Mouse (Mus musculus) ovary, postnatal 14 days (tissue): ENCODE data around the gene Auts2.

Experiments
- DNase-seq: peaks from one replicate; pipeline ENCODE4 v3.0.0; 2022; ENCODE audit warnings: low spot score

Gene Auts2

DNA sequence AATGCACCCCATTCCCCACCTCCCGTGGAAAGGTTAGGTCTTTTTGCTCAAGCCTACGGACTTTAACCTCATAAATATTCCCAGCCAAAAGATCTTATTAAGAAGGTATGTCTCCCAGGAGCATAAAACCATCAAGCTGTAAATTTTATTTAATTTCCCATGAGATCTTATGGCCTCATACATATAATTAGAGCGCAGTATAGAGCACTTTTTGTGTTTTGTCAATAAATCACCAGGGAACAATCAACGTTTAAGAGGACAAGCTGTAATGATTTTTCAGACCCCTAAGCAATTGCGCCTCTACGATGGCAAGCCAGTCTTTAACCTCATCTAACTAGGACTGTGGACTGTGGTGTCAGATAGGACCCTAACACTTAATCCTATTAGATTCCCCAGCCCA is 820.4 kb downstream of the Auts2 start:
- DNase-seq, result no peak

DNA sequence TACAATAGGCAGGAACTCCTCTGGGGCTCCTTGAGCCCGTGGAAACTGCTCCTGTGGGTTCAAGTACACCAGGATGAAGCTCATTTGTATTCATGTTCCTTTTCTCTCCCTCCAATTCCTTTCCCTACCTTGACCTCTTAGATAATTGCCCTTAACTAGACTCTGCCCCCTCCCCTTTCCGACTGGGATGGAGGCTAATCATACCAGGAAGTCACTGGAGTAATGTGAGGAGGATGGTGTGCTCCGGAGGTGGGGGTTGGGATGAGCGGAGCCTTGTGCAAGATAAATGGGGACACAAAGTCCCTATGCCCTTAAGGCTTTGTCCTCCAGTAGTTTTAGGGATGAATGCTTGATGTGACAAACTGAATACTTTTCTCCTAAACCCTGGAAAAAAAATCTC is 820.8 kb downstream of the Auts2 start:
- no peak for DNase-seq

DNA sequence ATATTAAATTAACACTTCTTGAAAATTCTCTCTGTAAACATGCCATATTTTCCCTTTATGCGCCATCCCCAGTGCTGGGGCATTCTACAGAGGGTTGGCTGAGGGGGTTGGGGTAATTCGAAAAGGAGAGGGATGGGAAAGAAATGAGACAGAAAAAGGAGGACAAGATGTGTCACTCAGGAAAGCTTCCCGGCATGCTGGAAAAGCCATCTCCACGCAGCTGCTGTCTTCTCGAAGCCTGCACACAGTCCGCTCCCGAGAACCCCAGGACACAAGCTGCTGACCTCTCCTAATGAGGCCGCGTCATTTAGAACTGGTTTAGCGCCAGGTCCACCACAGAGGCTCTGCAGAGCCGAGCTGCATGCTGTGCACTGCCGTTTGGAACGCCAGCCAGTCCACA is 825.1 kb downstream of the Auts2 start:
- DNase-seq, result no peak

DNA sequence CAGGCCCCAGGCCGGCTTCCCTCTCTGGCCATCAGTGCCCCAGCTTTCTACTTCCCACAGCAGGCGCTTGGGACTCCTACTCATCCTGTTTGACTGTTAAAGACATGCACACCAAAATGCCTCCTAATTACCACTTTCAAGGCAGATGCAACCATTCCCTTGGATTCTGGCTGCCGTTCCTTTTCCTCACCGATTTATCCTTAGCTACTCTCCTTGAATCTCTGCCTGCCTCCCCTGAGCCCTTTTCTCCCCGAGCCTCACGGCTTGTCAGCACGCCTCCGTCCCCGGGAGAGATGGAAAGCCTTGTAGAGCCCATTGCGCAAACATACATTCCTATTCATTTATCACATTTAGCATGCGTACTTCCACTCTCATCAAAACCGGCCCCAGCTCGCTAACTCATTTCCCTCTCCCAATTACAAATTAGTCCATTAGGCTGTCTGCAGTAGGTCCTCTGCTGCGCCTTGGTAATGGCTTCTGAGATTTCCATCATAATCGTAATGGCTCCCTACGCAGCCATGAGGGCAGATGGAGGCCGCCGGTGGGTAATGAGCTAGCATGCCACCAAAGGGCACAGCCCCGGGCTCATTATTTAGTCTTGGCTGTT is 825.7 kb downstream of the Auts2 start:
- no peak for DNase-seq

DNA sequence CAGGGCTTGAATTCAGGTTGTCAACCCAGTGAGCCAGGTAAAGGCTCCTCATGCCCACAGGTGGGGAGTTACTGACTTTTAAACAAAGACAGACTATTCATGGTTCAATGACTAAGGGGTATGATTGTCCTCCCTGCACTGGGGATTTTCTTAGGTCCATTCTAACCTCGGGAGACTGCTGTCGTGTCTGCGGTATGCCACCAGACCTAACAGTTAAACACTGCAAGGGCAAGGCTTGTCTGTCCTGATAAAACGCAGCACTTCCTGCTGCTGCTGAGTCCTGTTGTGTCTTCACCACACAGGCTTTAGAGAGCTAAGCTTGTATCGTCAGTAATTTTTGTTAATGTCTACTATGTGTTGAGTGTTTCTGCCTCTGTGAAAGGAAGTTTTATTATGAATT is 828.2 kb downstream of the Auts2 start:
- no peak for DNase-seq

DNA sequence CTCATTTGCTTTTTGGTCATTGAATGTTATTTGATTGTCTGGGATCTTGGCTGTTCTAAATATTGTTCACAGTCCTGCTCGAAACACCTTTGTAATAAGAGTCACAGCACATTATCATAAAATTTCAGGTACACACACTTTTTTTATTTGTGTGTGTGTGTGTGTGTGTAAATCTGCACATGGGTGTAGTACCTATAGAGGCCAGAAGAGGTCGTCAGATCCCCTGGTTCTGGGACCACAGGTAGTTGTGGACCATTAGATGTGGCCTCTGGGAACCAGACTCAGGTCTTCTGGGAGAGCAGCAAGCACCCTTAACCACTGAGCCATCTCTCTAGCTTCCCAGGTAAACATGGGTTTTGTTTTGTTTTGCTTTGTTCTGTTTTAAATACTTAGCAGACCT is 830.7 kb downstream of the Auts2 start:
- DNase-seq, result no peak

DNA sequence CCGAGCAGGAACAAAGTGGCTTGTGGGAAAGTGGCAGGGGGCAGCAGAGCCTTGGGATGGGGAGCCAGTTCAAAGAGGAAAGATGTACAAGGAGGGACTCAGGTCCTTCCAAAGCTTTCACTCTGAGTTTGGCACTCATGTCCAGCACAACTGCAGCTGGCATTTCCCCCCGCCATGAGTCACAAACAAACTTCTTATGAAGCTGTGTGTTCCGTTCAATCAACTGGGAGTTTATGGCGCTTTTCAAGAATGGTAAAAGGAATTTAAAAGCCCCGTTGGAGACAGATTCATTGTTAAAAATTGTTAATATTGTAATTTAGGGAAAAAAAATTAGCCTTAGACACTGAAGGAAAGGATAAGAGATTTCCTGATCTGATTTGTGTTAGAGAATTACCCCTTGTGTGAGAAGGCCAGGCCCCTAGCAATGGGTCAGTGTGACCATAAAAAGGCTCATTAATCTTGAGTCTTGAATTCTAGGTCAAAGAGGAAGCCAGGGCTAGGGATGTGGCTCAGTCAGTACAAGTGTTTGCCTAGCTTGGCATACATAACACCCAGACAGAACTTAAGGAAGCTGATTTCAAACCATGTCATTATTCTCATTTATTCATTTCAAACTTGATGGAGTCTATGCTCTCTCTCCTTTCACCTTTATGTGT is 831.5 kb downstream of the Auts2 start:
- no peak for DNase-seq

DNA sequence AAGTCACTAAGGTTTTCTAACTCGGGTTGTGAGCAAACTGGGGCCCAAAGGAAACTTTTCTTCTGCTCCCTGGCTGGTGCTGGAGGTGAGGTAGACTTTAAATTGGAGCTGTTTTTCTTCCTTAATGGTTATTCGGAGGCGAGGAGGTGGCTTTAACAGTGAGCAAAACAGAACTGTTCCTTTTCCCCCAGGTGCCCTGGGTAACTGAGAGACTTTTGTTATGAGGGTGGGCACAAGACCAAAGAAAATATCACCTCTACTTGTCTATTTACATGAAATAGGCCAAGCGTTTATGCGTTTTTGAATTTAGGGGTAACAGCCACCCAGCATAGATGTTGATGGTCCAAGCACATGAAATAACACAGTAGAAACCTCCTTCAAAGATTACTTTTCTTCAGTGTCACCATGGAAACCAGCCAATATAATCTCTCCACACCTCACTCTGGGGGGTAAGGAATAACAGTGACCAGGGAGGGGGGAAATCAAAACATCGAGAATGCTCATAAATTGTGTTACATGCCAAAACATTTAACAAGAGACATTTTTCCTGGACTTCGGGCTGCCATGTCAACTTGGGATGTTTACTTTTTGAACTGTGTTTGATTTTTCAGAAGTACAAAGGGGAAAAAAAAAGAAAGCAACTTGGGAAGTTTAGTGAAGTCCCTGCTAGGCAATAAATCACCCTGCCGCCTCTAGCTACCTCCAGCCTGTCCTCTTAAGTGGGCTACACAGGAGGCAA is 832.2 kb downstream of the Auts2 start:
- no peak for DNase-seq

DNA sequence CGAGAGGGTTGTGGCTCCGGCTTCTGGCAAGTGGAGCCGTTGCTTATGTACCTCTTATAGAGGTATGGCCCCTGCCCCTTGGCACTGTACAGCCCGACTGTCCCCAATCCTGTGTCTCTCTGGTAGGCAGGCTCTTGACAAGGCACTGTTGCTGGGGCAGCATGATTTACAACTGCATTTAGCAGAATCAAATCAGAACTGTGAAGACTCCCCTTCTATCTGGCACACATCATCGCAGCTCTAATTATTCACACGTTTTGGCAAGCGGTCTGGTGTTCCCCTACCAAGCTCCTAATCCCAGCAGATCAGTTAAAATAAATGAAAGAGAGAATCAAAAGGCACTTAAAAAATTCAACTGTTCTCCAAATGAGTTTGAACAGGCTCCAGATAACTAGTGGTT is 835.7 kb downstream of the Auts2 start:
- DNase-seq, result no peak

DNA sequence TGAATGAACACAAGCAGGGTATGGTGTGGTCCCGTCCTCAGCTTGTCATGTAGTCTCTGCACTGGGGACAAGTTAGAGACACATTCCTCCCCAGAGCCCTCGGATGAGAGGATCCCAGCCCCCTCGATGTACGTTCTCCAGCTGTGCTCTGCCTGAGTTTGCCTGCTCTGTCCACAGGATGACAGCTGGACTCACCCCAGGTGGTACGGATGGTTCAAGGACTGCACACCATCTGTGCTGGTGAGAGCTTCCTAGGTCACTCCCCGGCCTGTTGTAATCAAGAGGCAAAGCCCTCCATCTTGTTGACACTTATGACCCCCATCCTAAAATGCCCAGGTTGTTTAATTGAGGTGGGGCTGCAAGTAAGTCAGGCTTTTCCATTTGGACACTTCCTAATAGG is 839.4 kb downstream of the Auts2 start:
- no peak for DNase-seq

DNA sequence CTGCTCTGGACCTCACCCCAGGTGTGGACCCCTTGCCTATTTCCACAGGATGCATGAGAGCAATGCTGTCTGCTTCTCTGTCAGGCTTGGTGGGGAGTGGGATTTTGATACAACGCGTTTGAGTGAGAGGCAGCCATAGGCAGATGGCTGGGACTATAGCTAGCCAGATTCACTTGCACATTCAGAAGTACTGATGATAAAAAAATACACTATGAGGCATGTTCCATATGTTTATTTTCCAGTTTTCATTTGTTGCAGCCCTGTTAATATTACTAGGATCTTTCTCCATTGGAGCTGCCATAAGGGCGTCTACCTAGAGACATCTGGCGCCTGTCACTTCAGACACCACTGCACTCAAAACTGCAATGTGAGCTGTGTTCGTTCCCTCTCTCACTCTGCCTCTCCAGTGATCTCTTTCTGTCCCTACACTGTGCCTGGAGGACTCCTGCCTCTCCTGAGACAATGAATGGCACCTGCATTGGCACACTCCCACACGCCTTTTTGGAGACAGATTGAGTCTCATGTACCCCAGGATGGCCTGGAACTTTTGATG is 840.2 kb downstream of the Auts2 start:
- DNase-seq, result no peak

DNA sequence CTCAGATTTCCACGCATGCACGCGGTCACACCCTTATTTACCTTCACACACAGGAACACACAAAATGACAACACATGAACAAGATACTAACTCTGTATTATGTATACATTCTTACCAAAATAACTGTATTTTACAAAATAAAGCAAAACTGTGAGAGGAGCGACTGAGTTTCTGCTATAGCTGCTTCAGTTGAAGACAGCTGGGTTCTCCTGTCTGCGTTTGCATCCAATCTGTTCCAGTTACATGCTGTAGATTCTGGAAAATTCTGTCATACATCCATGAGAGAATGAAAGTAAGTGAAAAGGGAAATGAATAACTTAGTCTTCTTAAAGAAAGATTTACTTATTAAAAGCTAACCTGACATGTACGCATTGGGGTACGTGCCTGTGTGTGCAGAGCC is 844.2 kb downstream of the Auts2 start:
- no peak for DNase-seq

DNA sequence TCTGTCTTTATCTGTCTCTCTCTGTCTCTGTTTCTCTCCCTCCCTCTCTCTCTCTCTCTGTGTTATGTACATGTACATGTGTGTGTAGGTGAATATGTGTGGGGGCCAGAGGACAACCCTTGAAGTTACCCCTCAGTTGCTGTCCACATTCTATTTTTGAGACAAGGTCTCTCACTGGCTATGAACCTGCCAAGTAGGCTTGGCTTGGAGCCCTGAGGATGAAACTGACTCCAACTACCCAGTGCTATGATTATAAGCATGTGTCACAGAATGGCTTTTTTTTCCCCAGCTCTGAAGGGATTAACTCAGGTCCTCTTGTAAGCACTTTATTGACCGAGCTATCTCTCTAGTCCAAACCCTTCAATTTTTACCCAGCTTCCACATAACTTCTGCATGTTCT is 852.4 kb downstream of the Auts2 start:
- no peak for DNase-seq

DNA sequence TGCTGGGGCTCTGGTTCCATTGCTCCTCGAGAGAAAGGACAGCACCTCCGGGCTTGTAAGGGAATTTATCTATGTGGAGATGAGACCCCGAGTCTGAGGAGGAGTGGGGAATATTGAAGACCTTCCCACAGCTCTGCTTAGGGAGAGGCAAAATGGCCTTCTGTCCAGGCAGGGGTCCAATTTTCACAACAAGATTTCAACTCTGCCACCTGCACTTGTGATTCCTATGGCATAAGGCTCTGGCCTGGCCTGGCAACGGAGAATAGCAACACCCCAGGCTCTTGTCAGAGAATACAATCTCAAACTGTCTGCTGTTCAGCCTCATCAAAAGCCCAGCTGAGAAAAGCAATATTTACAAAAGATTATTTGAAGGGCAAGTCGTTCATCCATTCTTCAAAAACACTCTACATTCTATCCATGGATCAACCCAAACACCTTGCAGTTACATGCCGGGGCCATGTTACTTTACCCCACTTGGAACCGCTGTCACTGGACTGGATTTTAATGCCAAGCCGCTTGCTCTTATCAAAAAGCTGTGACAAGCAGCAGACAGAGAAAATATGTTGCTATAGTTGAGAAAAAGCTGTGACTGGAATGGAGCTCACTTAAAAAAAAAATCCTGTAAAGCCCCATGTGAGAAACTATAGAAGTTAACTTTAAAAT is 856.1 kb downstream of the Auts2 start:
- DNase-seq, result no peak

DNA sequence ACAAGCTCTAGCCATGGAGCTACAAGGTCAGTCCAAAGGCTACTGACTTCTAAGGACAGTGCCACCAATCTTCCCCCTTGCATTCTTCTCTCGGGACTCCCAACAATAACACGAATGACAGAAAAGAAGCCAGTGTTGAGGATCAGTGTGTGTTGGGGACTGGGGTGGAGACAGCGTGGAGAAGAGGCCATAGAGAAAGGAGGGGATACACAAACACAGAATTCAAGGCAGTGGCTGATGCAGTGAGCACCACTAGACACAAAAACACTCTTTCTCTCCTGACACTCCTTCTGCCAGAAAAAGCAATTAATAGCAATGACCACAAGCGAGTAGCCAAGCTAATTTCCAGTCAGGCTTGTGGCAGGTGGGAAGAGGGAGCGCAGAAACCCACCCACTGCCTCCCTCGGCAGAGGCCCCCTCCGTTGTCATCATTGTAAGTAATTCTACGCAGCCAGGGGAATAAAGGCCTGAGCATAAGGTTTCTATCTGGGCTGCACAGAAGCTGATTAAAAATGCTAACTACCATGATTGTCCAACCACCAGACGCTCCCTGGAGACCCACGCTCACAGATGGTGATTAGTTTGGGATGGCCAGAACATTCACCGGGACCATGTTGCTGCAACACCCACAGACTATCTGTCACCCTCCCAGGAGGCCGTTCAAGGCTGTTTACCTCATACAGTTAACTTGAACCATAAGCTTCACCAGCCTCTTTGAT is 862.9 kb downstream of the Auts2 start:
- DNase-seq, result no peak

DNA sequence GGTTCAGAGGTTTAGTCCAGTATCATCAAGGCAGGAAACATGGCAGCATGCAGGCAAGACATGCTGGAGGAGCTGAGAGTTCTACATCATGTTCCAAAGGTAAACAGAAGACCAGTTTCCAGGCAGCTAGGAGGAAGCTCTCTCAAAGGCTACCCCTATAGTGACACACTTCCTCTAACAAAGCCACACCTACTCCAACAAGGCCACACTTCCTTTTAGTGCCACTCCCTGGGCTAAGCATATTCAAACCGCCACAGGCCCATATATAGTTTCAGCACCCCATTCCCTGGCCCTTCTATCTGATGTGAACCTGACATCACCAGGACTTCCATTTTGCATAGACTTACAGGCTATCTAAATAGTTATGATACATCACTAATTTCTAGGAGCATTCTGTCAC is 863.6 kb downstream of the Auts2 start:
- DNase-seq, result no peak

DNA sequence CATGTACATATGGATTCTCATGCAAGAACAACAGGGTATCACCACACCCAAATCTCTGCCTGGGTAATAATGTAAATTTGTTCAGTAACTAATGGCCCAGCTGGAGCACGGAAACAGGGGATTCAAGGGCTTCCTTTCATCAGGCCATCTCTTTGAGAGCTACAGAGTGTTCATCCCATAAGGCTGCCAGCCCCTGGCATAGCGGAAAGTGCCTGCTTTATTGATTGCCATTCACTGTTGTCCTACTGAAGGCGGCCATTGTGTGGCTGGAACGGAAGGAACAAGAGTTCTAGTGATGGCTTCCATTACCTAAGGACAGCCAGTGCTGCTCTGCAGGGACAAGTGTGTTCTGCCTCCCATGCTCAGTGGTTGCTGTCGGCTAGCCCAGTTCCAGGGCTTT is 865.6 kb downstream of the Auts2 start:
- no peak for DNase-seq

DNA sequence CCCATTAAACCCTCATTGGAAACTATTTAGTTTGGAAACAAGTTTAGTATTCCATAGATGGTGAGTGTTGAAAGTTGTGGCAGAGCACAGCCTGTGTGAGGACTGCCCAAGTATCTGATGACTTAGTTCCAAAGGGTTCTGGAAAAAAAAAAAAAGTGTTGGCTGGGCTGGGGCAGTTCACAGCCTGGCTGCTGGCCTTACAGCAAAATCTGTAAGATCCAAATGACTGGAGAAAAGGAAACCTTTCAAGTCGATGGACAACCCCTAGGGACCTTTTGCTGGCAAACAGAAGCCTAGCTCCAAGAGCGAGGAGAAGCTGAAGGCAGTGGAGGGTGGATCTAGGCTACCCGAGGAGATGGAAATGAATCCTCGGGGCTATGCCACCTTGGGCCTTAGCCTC is 869.4 kb downstream of the Auts2 start:
- no peak for DNase-seq

DNA sequence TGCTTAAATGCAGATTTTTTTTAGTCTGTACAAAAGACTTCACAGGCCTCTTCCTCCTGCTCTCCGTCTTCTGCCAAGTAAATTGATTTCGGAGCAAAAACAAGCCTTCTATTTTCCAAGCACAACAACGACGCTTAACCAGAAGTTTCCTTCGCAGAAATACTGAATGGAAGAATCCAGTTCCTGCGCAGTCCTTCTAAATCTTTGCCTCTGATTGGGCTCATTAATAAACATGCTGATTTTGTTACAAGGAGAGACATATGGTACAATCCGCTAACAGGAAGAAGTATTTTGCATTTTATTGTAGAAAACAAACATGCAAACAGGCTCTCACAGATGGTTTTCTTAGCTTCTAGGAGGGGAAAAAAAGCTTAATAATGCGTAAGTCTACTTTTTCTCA is 878.1 kb downstream of the Auts2 start:
- DNase-seq, result no peak

DNA sequence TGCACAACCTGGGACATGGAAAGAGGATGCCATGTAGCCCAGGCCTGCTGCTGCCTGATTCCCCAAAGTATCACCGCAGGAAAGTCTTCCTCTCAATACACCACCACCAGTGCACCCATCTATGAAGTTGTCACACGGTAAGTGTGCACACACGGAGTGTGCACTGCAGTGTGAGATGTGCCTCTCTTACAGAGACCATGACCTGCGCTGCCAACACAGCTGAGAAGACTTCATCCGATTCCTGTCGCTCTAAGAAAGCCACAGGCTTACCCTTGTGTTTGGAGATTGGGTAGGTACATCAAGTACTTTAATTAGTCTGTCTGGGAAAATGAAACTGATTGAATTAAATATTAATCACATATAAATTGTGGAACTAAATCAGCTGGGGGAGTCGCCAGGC is 878.5 kb downstream of the Auts2 start:
- no peak for DNase-seq

DNA sequence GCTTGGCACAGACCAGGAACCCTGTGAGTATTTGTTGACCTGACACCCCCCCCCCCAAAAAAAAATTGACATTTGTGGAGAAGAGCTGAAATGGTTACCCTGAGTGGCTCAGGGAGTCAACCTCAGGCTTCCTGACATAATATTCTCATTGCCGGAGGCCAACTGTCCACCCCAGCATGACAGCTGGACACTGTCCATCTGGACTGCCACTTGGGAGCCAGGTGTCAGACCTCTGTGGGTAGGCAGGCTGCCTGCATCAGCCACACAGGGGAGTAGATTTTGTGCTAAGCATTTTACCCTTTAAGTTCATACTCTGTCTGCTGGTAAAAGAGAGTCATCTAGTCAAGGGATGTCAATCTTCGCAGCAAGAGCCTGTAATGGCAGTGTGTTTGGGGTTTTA is 880.5 kb downstream of the Auts2 start:
- no peak for DNase-seq

DNA sequence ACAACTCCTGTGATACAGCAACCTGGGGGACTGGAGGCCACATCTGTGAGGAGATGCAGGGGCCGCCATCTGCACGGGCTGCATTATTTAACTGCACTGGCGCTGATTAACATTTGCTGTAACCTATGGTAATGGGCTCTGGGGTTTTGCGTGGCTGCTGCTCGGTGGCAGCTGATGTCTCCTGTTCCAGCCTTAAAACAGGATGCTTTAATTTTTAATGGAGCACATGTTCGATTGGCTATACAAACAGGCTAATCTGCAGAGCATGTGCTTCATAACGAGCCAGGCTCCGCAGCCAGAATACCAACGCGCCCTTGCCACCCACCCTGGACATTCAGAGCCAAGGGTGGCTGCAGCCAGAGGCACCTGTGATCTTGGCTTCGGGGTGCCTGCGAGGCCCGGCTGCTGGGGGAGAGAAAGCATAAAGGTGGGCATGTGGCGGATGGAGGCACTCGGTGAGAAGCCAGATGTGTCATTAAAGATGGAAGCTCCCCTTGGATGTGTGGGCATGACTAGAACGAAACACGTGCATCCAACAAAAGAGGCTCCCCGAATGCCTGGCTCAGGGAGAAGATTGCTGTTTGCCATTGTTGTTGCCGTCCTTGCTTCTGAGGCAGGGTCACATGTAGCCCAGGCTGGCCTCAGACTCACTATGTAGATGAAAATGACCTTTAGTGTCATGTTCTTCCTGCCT is 884.2 kb downstream of the Auts2 start:
- DNase-seq, result no peak
